Mouse (Mus musculus) adipocyte (in vitro differentiated cells): ENCODE measurements around the gene Neu3.
A peak's percentile ranks its signal among the peaks of the same experiment; 100 is the strongest.

Experiments used
- DNase-seq: peaks from one replicate; pipeline ENCODE4 v3.0.0-alpha.2; 2016; ENCODE audit warnings: low spot score

Gene Neu3

DNA sequence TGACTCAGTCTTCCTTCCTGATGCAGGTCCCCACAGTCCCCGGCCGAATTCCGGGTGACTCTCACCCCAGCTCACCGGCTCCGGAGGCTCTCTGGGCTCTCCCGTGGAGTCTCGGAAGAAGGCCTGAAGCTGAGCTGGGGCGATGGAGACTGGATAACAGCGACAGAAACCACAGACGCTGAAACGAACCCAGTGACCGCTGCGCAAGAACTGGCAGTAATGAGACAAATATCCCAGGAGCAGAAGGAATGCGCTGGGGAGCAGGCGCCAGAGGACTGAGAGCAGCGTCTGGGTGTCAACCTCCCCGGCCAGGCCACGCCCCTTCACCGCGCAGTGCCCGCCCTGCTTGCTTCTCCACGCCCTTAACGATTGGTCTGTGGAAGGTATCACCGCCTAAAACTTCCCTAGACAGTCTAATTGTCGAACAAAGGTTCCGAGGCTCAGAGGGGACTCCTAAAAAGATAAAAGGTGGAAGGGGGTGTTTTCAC, at the start of gene Neu3:
Gene Neu3 (minus strand): TSS at position 335 of the 488 bp plus-strand sequence.
- DNase-seq: peak; percentile 88

- DNase-seq: peak; percentile 84
Observed at GRCm38 (mm10) chr7:99876345-99876744, 48.1 kb upstream of the Neu3 start.

DNA sequence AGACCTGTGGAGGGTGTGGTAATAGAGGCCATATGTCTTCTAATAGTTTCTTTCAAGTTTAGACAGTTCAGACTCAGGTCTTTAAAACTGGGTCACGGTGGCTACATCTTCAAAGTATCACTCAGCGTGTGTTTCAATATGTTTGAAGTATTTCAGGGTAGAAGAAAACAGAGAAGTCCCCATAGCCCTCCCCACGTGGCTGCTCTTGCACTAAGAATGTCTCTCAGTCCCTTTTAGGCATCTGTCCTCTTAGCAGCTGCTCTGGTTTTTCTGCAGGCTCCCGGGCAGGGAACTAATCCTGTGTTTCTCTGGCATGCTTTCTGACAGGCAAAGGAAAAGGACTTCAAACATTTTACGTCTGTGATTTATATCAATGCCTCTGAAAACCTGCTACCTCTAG, 47.7 kb upstream of the Neu3 start:
- DNase-seq: no peak

DNA sequence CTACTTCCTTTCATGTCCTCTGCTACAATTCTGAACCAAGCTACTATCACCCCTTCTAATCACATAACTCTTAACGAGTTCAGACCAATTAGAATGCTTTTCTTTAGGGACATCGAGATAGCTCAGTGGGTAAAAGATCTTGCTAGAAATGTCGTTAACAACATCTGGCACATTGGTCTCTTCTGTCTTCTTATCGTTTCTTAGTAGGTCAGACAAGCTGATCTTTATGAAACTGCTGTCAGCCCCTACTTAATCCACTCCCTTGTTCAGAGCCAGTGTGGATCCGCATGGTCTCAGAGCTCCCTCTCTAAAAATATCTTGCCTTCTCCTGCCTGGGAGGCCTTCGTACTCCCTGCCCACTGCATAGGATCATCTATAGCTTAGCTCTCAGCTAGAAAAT, 45.7 kb upstream of the Neu3 start:
- no peak for DNase-seq

DNA sequence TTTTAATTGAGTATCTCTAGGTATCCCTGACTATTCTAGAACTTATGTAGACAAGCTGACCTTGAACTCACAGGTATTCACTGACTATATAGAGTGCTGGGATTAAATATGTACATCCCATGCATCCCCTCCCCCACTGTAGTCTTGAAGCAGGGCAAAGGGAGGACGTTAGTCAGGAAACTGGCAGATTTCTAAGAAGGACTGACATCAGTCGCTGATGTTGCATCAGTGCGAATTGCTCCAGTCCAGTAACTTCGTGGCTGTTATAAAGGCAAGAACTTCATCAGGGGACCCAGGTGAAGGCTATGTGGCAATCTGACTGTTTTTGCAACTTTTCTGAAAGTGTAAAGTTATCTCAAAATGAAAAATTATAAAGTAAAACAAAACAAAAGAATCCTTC, 41.1 kb upstream of the Neu3 start:
- DNase-seq: no peak

DNA sequence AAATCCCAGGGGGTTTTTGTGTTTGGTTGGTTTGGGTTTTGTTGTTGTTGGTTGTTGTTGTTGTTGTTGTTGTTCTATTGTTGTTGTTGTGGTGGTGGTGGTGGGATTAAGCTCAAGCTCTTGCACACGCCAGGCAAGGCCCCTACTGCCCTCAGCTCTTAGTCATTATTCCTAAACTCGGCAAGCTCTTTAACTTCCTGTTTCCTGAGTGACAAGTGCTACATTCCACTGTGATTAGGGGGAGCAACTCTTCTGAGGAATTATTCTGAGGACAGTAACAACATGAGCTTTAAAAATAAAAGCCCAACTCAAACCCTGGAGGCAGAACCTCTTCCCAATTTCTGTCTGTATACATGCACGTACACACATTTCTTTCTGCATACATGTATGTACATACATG, 37.0 kb upstream of the Neu3 start:
- DNase-seq: no peak

GRCm38 (mm10) chr7:99864241-99865028, 36.2 kb upstream of the Neu3 start:
- DNase-seq: peak; percentile 30

GRCm38 (mm10) chr7:99863362-99863761, 35.1 kb upstream of the Neu3 start, which contains the start of gene Spcs2:
TSS of gene Spcs2 (minus strand) at chr7:99863462.
- DNase-seq: no peak

GRCm38 (mm10) chr7:99858813-99859585, 30.8 kb upstream of the Neu3 start, which contains the start of gene Xrra1:
TSS of gene Xrra1 (plus strand) at chr7:99859116.
- peak; percentile 96 for DNase-seq

GRCm38 (mm10) chr7:99858175-99858812, 30.1 kb upstream of the Neu3 start:
- no peak for DNase-seq

DNA sequence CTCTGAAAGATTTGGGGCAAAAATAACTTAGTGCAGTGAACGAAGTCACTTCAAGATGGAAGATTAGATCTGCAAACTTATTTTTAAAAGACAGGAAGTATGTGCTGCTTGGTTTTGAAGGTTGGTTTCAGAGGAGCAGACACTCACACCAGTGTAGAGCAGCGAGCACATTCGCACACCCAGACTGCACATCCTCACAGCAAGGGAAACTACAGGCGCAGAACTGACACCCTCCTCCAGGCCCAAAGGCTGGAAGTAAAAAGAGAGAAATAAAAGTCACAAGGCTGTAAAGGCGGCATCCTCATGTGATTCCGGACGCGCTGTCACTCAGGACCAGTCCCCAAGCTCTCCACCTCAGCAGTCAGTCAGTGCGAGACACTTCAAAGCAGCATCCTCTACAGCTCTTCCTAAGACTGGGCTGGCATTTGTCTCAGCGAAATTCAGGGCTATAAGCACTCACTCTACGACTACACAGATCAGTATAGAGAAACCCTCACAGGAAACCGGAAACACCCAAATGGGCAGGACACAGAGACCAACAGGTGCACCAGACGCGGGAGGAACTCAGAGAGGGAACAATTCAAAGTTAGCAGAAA, 28.1 kb upstream of the Neu3 start:
- no peak for DNase-seq

DNA sequence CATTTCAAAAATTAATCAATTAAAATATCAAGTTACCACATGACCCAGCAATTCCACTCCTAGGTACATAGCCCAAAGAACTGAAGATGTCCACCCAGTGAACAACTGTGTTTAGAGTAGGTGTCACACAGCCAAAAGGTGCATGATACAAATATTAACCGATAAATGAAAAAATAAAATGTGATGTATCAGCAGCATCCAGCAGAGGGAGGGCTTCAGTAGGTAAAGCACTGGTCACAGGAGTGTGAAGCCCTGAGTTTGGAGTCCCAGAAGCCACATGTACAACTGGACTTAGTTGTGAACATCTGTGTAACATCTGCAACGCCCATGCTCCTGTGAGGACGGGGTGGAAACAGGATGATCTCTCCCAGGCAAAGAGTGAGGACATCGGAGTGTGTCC, 26.1 kb upstream of the Neu3 start:
- DNase-seq: no peak

DNA sequence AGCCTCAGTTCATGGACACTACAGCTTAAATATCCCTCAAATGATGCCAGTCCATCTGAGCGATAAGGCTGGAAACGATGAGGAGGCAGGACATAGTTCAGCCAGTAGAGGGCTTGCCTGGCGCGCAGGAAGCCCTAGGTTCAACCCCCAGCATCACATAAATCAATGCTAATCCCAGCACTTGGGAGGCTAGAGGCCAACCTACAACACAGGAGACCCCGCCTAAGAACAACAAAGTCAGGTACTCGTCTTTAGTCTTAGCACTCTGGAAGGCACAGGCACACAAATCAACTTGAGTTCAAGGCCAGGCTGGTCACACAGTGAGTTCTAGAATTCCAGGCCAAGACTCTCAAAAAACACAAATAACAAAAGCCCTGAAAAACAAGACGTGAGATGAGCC, 25.1 kb upstream of the Neu3 start:
- no peak for DNase-seq

GRCm38 (mm10) chr7:99851618-99852017, 23.4 kb upstream of the Neu3 start:
- DNase-seq: no peak

GRCm38 (mm10) chr7:99851121-99851520, 22.9 kb upstream of the Neu3 start:
- no peak for DNase-seq

DNA sequence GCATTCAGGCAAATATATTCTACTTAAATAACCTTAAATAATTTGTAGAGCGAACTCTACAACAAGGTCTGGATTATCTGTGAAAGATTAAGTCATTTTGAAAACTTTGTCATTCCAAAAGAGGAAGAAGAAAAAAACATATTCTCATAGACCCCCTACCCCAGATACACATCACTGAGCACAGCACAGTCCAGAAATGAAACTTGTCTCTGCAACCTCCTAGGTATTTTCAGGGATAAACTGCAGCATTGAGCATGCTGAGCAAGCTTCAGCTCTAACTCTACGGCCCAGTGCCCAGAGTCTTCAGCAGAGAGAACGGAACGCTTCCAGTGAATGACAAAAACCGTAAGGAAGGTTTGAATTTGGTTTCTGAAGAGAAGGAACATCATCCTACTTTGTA, 22.3 kb upstream of the Neu3 start:
- DNase-seq: no peak

- DNase-seq: no peak
Observed at GRCm38 (mm10) chr7:99845533-99846236, 17.5 kb upstream of the Neu3 start.

- no peak for DNase-seq
Observed at GRCm38 (mm10) chr7:99838241-99838640, 10.0 kb upstream of the Neu3 start.

DNA sequence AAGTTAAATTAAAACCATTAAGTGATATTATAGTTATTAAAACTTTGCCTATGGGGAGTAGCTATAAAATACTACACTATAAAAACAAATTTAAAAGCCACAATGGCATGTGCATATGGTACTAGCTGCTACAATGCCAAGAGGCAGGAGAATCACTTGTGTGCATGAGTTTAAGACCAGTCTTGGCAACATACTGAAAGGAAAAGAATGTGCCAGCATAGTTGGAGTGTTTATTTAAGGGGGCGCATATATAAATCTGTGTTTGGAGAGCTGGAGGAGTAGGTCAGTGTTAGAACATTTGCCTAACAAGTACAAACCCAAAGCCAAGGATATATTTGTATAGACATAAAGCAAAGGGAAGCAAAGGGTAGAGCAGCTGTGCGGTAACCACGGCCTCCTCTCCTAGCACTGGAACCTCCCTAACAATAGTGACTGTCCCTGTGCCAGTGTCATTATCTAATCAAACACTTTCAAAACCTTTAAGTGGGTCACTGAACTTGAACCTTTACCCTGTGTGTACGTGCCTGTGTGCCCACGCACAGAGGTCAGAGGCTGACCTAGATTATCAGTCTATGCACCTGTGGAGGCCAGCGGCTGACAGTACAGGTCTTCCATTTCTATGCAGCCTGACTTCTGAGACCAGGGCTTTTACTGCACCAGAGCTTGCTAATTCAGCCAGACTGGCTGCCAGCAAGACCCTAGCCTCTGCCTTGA, 9.3 kb upstream of the Neu3 start:
- no peak for DNase-seq

DNA sequence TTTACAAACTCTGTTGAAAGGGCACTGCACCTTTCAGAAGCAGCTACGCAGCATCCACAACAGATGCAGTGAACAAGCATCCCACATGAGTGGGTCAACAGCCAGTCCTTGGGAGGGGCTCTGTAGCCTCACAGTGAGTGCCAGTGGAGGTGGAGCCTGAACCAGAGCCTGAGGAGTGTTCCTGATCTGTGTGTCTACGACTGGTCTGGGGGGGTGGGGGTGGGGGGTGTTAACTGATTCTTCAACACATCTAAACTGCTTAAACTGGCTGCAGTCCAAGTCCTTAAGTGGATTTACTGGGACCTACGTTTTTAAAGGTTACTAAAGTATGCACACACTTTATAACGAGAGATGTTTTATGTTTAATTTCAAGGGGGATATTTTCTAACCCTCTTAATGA, 8.6 kb upstream of the Neu3 start:
- DNase-seq: no peak

GRCm38 (mm10) chr7:99834314-99834853, 6.2 kb upstream of the Neu3 start:
- DNase-seq: no peak
